Mouse (Mus musculus): ENCODE results near the gene Vmn2r114. TPM values are rescaled to one million over a fixed set of nuclear protein-coding genes. Genes with fewer than 3 reads are reported as not detected.
"Not testable (repeated sequence)": the region's sequence is repeated elsewhere in the genome, so short reads cannot be mapped to it uniquely, and the experiment has no call there.

Vmn2r114 gene
- polyA plus RNA-seq (2015; fragmentation: Nextera tagmentation; extraction: Ambion mirVana): not detected in 2 replicates

GRCm38 (mm10) chr17:23312437-23312836 is at the start of gene Vmn2r114:
Gene Vmn2r114, minus strand, starts transcription at chr17:23312537.
- ATAC-seq; H3K27me3 ChIP-seq; H3K36me3 ChIP-seq (ENCODE audit: poor library complexity, severe bottlenecking); H3K4me1 ChIP-seq; H3K9me3 ChIP-seq (replicated peaks); H3K9ac ChIP-seq; H3K4me3 ChIP-seq; H3K4me2 ChIP-seq; H3K27ac ChIP-seq: not testable (repeated sequence)
- 65% methylated on average over 2 of the region's 2 CpGs for WGBS

GRCm38 (mm10) chr17:23351644-23352043 is 39.3 kb upstream of the Vmn2r114 start:
- Histone ChIP-seq H3K9me3 (replicated peaks) (peaks cover 3% of the 10 kb centered on the region; the same call in 1 of the 2 replicates), H3K36me3 (ENCODE audit: poor library complexity, severe bottlenecking) (no peaks in the 10 kb centered on the region), H3K27me3 (no peaks in the 10 kb centered on the region), H3K4me3 (no peak overlapping the region), H3K4me1 (no peaks in the 10 kb centered on the region), H3K27ac (no peak overlapping the region), H3K9ac (no peak overlapping the region), H3K4me2 (no peak overlapping the region)
- no peak for ATAC-seq
- 68% methylated on average over 1 of the region's 1 CpGs for WGBS

- H3K36me3 ChIP-seq (ENCODE audit: poor library complexity, severe bottlenecking); H3K4me2 ChIP-seq; H3K4me3 ChIP-seq; H3K9me3 ChIP-seq (replicated peaks); H3K4me1 ChIP-seq; H3K27ac ChIP-seq; H3K9ac ChIP-seq; H3K27me3 ChIP-seq; ATAC-seq: not testable (repeated sequence)
- 48% methylated on average over 2 of the region's 2 CpGs for WGBS
Measured at GRCm38 (mm10) chr17:23343441-23343840, 31.1 kb upstream of the Vmn2r114 start, which contains the start of gene Vmn2r115. Gene Vmn2r115, plus strand, starts transcription at chr17:23343741.

GRCm38 (mm10) chr17:23330657-23331056 is 18.3 kb upstream of the Vmn2r114 start:
- 73% methylated on average over 6 of the region's 6 CpGs for WGBS
- H3K4me3 ChIP-seq: no peak overlapping the region

More at GRCm38 (mm10) chr17:23330657-23331056, 18.3 kb upstream of the Vmn2r114 start:
- no peak for ATAC-seq
- H3K9me3 ChIP-seq (replicated peaks): peaks cover 24% of the 10 kb centered on the region
- no peak overlapping the region for H3K9ac ChIP-seq
- H3K27me3 ChIP-seq: no peaks in the 10 kb centered on the region
- H3K4me2 ChIP-seq: no peak overlapping the region
- H3K27ac ChIP-seq: no peak overlapping the region
- H3K4me1 ChIP-seq: no peaks in the 10 kb centered on the region
- H3K36me3 ChIP-seq (ENCODE audit: poor library complexity, severe bottlenecking): no peaks in the 10 kb centered on the region

Other genes with a start within 250 kb of the Vmn2r114 start
- gene Zfp40, start 119.3 kb downstream of the Vmn2r114 start, polyA plus RNA-seq (2015; fragmentation: Nextera tagmentation; extraction: Ambion mirVana): 23.5 and 24.7 TPM in 2 replicates
- gene Vmn2r115, start 31.2 kb upstream of the Vmn2r114 start, polyA plus RNA-seq (2015; fragmentation: Nextera tagmentation; extraction: Ambion mirVana): not detected in 2 replicates
- gene Vmn2r116, start 72.1 kb upstream of the Vmn2r114 start, polyA plus RNA-seq (2015; fragmentation: Nextera tagmentation; extraction: Ambion mirVana): not detected in 2 replicates
- not detected in 2 replicates for gene Vmn2r117, start 167.2 kb upstream of the Vmn2r114 start, polyA plus RNA-seq (2015; fragmentation: Nextera tagmentation; extraction: Ambion mirVana)